Mouse (Mus musculus) liver, postnatal 0 days (tissue): ENCODE results near the gene Gstcd. TPM values are rescaled to one million over a fixed set of nuclear protein-coding genes. Genes with fewer than 3 reads are reported as not detected.

ENCODE experiments used
- ATAC-seq: fragments of 200-750 bp; cut with Nextera tagmentation; 2 replicates; pipeline ENCODE4 v1.8.0; 2017; ENCODE audit warnings: mild to moderate bottlenecking, moderate library complexity
- DNase-seq: peaks from one replicate; pipeline ENCODE4 v3.0.0-alpha.2; 2016
- H3K27ac ChIP-seq: fragments of 300-500 bp; sonication (generic); 2 replicates; pipeline ENCODE4 v1.5.1; 2014; ENCODE audit warnings: antibody characterized with exemption, moderate library complexity, mild to moderate bottlenecking, low read depth
- H3K27me3 ChIP-seq: fragments of 300-500 bp; sonication (generic); 2 replicates; pipeline ENCODE4 v1.6.1; 2014; ENCODE audit warnings: low read length, control low read depth, mixed read lengths; ENCODE audit not compliant: insufficient read depth
- H3K36me3 ChIP-seq: fragments of 300-500 bp; sonication (generic); replicated peaks from 2 replicates; pipeline ENCODE4 v1.6.1; 2014; ENCODE audit warnings: mild to moderate bottlenecking, control low read depth, low read length, moderate library complexity, mixed read lengths; ENCODE audit not compliant: insufficient read depth
- H3K4me1 ChIP-seq: fragments of 300-500 bp; sonication (generic); 2 replicates; pipeline ENCODE4 v1.6.1; 2014; ENCODE audit warnings: antibody characterized with exemption, mild to moderate bottlenecking, control low read depth; ENCODE audit not compliant: insufficient read depth
- H3K4me2 ChIP-seq: fragments of 300-500 bp; sonication (generic); 2 replicates; pipeline ENCODE4 v1.6.1; 2014; ENCODE audit warnings: low read depth, mild to moderate bottlenecking, low read length, moderate library complexity, mixed read lengths
- H3K4me3 ChIP-seq: fragments of 300-500 bp; sonication (generic); 2 replicates; pipeline ENCODE4 v1.5.1; 2014; ENCODE audit warnings: low read depth, low read length
- H3K9ac ChIP-seq: fragments of 300-500 bp; sonication (generic); replicated peaks from 2 replicates; pipeline ENCODE4 v1.6.1; 2014; ENCODE audit warnings: mild to moderate bottlenecking, moderate library complexity
- H3K9me3 ChIP-seq: fragments of 300-500 bp; sonication (generic); 2 replicates; pipeline ENCODE4 v1.6.1; 2016; ENCODE audit warnings: mild to moderate bottlenecking, control low read depth, low read length, mixed read lengths
- CTCF ChIP-seq: sonication (generic); IDR thresholded peaks from 2 replicates; pipeline ENCODE4 v1.5.1; 2016; ENCODE audit warnings: antibody characterized with exemption, low read depth
- EP300 ChIP-seq: IDR thresholded peaks from 2 replicates; pipeline ENCODE4 v1.6.1; 2016; ENCODE audit warnings: antibody characterized with exemption, low read depth, mild to moderate bottlenecking
- WGBS: fragments of 180-500 bp; shearing (Covaris S2); extraction: QIAGEN DNeasy Blood & Tissue Kit; methylation state at CpG from one replicate; pipeline ENCODE4 v1.1.7; 2014; ENCODE audit not compliant: insufficient replicate concordance; 5-methylcytosine and 5-hydroxymethylcytosine counted together
- polyA plus RNA-seq: library from polyadenylated mRNA; unstranded; fragments of >200 nt; fragmentation: Nextera tagmentation; extraction: Ambion mirVana; gene quantifications from 2 replicates; pipeline ENCODE4 v1.2.1, GENCODE M21; 2015

The Gstcd gene
- polyA plus RNA-seq, 1 experiment from 2014 or later = 1.6 TPM

GRCm38 (mm10) chr3:133108731-133109130 is 16.9 kb upstream of the Gstcd start:
- Histone ChIP-seq H3K27ac (no peak overlapping the region), H3K9ac (no peak overlapping the region), H3K27me3 (no peaks in the 10 kb centered on the region), H3K4me1 (no peaks in the 10 kb centered on the region), H3K4me2 (no peak overlapping the region), H3K9me3 (no peaks in the 10 kb centered on the region), H3K4me3 (no peak overlapping the region), H3K36me3 (peaks cover 43% of the 10 kb centered on the region)
- ATAC-seq (no peak), DNase-seq (no peak)
- 80% methylated on average over 4 of the region's 4 CpGs for WGBS
- no peak for TF ChIP-seq EP300
- no peak for TF ChIP-seq CTCF

GRCm38 (mm10) chr3:133104436-133104835 is 12.6 kb upstream of the Gstcd start:
- Histone ChIP-seq H3K4me3 (no peak overlapping the region), H3K36me3 (peaks cover 62% of the 10 kb centered on the region), H3K9me3 (no peaks in the 10 kb centered on the region), H3K27me3 (no peaks in the 10 kb centered on the region), H3K9ac (no peak overlapping the region), H3K27ac (no peak overlapping the region), H3K4me2 (no peak overlapping the region), H3K4me1 (no peaks in the 10 kb centered on the region)
- 87% methylated on average over 3 of the region's 3 CpGs for WGBS
- ATAC-seq (no peak), DNase-seq (no peak)
- TF ChIP-seq CTCF (no peak), EP300 (no peak)

DNA sequence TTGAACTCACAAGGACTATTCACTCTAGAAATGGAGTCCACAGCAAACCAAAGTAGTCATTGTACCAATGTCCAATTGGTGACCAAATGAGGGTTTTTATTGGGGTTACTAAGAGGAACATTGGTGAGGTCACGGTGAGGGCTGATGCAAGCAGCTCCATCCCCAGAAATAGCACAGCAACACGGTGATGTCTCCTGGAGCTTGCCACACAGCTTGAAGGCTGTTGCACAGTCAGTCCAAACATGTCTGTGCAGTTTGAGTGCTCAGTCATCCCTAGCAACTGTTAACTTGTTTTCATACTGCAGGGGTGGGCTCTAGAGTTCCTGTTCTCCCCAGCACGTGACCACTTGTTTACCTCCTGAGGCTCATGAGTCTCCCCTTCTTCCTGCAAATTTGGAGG is 11.9 kb upstream of the Gstcd start:
- H3K4me1 ChIP-seq = no peaks in the 10 kb centered on the region
- no peak overlapping the region for H3K9ac ChIP-seq
- H3K9me3 ChIP-seq = no peaks in the 10 kb centered on the region
- no peak overlapping the region for H3K4me3 ChIP-seq
- ATAC-seq (no peak), DNase-seq (no peak)
- H3K4me2 ChIP-seq = no peak overlapping the region
- no peak overlapping the region for H3K27ac ChIP-seq
- TF ChIP-seq EP300 (no peak), CTCF (no peak)
- no peaks in the 10 kb centered on the region for H3K27me3 ChIP-seq
- WGBS = 77% methylated on average over 3 of the region's 3 CpGs
- peaks cover 61% of the 10 kb centered on the region for H3K36me3 ChIP-seq

DNA sequence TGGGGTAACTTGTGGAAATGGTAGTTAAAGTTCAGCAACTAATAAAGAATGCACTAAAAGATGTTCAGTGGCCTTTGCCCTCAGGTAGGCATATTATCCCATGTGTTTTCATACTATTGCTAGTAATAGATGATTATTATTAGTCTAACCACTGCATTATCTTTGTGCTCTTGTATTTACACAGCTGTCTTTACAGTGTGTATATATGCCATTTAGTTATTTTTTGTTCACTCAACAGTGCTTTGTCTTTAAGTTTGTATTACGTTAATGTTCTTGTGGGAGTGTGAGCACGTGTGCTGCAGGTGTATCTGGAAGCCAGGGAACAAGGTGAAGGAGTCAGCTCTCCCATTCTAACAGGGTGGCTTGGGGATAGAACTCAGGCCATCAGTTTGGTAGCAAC is 7.1 kb upstream of the Gstcd start:
- no peaks in the 10 kb centered on the region for H3K9me3 ChIP-seq
- H3K27ac ChIP-seq = no peak overlapping the region
- H3K9ac ChIP-seq = no peak overlapping the region
- peaks cover 47% of the 10 kb centered on the region for H3K36me3 ChIP-seq
- ATAC-seq (no peak), DNase-seq (no peak)
- WGBS = 86% methylated on average over 2 of the region's 2 CpGs
- H3K4me1 ChIP-seq = peaks cover 7% of the 10 kb centered on the region; the same call in 1 of the 2 replicates
- H3K27me3 ChIP-seq = no peaks in the 10 kb centered on the region
- no peak overlapping the region for H3K4me3 ChIP-seq
- no peak overlapping the region for H3K4me2 ChIP-seq
- TF ChIP-seq CTCF = no peak
- TF ChIP-seq EP300 = no peak

DNA sequence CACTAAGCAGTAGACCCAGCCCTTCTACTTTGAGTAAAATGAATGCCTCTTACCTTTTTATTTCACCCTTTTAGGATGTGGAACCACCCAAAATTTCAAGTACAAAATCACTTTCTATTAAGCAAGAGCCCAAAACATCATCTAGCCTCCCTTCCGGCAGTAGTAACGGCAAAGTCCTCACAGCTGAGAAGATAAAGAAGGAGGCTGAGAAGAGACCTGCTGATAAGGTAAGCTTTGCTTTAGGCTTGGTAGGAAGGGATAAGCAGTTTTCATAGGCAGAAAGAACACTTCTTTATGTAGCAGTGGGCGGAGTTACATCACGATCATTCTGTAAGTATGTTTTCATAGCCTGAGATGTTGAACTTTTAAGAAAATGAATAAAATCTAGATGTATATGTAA is 6.5 kb upstream of the Gstcd start:
- H3K27me3 ChIP-seq = no peaks in the 10 kb centered on the region
- no peak overlapping the region for H3K4me3 ChIP-seq
- peaks cover 43% of the 10 kb centered on the region for H3K36me3 ChIP-seq
- 67% methylated on average over 4 of the region's 4 CpGs for WGBS
- no peak overlapping the region for H3K4me2 ChIP-seq
- TF ChIP-seq EP300 (no peak), CTCF (no peak)
- DNase-seq = no peak
- H3K27ac ChIP-seq = no peak overlapping the region
- no peaks in the 10 kb centered on the region for H3K9me3 ChIP-seq
- peaks cover 10% of the 10 kb centered on the region for H3K4me1 ChIP-seq
- no peak for ATAC-seq
- H3K9ac ChIP-seq = no peak overlapping the region

DNA sequence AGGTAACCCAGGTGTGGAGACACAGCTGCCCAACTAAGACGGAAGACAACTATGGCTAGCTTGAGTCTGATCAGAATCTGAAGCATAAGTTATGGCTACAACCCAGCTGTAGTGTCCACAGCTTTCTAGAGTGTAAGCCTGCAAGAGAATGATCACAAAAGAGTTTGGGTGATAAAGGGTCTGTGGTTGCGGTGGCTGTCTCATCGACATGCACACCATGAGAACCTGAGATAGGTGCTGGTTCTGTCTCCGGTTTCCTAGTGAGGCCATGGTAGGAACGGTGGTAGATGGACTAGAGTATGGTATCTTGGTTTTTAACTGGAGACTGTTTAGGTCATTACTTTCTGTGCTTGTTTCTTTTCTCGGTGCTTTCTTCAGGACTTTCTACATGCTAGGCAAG is 6.1 kb upstream of the Gstcd start:
- Histone ChIP-seq H3K27ac (no peak overlapping the region), H3K4me1 (peaks cover 14% of the 10 kb centered on the region), H3K9me3 (no peaks in the 10 kb centered on the region), H3K4me3 (no peak overlapping the region), H3K27me3 (no peaks in the 10 kb centered on the region), H3K36me3 (peaks cover 42% of the 10 kb centered on the region), H3K4me2 (no peak overlapping the region), H3K9ac (no peak overlapping the region)
- peak; percentile 25; the same call in 1 of the 2 replicates for ATAC-seq
- no peak for TF ChIP-seq CTCF
- TF ChIP-seq EP300 = no peak
- 75% methylated on average over 6 of the region's 6 CpGs for WGBS
- DNase-seq = no peak

- Histone ChIP-seq H3K4me1 (peaks cover 24% of the 10 kb centered on the region), H3K27me3 (no peaks in the 10 kb centered on the region), H3K27ac (no peak overlapping the region), H3K4me2 (peak overlapping the region; percentile 44), H3K9me3 (no peaks in the 10 kb centered on the region), H3K9ac (no peak overlapping the region), H3K4me3 (no peak overlapping the region), H3K36me3 (peaks cover 18% of the 10 kb centered on the region)
- ATAC-seq (no peak), DNase-seq (no peak)
- TF ChIP-seq CTCF (no peak), EP300 (no peak)
- 44% methylated on average over 1 of the region's 1 CpGs for WGBS
These were observed 2.5 kb upstream of the Gstcd start for GRCm38 (mm10) chr3:133094305-133094704.
